Mouse (Mus musculus) adrenal gland, postnatal 25 days (tissue): ENCODE measurements around the gene Itga1. TPM values are rescaled to one million over a fixed set of nuclear protein-coding genes. Genes with fewer than 3 reads are reported as not detected.

Experiments
- DNase-seq: peaks from one replicate; pipeline ENCODE4 v3.0.0; 2021; ENCODE audit warnings: mixed read lengths
- total RNA-seq: library from RNA; stranded (reverse); gene quantifications from 2 replicates; pipeline ENCODE4 v1.2.3, GENCODE M21; 2021

Itga1 gene
- total RNA-seq, 1 experiment from 2014 or later: 28.9 TPM

DNA sequence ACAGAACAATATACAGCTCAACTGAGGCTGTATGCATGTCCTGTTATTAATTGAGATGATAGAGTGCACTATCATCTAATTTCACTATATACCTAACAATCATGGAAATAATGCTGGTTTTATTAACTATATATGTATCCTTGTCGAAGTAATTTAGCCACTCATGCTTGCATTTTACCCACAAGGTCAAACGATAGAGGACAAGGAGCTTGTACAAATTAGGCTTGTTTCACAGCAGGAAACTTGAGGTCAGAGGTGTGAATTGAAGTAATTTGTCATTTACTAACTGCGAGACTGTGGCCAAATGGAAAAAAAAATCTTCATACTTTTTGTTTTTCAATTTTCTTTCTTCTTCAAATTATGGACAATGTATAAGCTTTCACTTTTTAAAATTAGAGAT is 3.5 kb downstream of the Itga1 start:
- DNase-seq: no peak

DNA sequence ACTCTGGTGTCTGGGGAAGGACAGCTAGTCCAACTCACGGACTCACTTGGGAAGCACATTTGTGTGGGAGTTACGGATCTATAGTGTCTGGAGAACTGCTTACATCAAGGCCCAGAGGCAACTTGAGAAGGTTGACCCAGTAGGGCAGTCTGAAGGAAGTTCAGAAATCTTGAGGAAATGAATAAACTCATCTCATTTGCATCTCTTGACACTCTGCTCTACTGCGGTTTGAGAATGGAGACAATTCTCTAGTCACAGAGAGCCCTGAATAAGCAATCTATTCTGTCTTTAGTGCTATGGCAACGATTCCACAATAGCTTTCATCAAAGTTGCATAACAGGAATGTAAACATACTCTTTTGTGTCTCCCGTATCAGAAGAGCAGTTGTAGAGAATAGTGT is 4.8 kb downstream of the Itga1 start:
- DNase-seq: no peak

DNA sequence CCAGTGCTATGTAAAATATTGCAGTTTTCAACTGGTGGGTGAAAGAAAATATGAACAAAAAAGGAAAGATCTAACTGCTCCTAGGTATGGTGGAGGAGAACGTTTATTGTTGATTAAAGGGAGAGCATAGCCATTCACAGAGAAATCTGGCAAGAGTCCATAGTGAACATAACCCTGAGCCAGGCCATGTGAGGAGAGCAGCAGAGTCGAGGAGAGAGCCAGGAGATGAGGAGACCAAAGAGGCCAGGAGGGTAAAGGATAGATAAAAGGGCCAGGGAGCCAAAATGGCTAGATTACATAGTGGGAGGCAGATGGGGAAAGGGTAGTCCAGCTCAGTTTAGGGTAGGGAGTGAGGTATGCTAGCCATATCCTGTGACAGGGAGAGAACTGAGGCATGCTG is 5.5 kb downstream of the Itga1 start:
- DNase-seq: no peak

DNA sequence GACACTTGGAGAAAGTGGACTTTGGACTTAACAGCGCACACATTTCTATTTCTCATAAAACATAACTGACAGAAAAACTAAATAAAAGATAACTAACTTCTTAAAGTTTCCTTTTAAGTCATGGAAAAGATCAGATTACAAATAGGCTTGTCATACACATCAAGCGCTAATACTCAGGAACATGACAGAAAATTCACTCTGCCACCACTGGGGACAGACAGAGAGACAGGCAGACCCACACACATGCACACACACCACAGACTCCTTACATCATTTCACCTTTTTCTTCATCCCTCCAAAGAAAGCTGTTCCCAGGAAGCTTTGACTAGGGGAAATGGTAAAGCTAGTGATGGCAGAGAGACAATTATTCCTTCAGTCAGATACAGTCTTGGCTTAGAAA is 6.4 kb downstream of the Itga1 start:
- DNase-seq: no peak

DNA sequence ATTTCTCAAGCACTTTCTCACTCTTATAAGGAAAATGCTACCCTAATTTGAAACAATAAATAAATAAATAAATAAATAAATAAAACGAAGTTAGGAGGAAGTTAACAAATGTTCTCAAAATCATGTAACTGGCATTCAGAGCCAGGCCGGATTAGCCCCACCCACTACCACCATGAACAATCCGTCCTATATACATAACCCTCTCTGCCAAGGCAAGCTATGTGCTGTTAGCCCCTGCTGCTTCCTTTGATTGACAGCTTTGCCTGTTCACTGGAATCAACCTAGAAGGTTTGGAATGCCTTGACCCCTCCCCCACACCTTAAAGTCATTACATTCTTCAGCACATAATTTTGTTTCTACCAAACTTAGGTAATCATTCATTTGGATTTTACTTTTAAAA is 10.3 kb downstream of the Itga1 start:
- DNase-seq: no peak

DNA sequence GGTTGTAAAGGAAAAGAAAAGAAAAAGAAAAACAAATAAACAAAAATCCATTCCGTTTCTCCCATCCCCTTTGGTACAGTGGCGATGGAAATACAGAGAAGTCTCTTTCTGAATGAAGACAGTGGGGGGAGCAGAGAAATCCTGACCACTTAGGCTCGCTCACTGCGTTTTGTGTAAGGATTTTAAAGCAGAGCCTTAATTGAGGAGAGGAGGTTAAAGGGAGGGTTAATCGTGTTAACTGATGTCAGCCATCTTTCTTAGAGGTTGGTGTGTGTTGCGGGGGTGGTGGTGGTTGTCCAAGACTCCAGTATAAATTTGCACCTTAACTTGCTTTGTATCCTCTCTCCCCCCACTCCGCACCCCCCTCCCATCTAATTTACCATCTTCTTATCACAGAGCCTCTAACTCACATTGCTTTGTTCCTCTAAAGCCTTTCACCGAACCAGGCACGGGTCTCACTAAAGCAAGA is 10.8 kb downstream of the Itga1 start:
- DNase-seq: no peak

DNA sequence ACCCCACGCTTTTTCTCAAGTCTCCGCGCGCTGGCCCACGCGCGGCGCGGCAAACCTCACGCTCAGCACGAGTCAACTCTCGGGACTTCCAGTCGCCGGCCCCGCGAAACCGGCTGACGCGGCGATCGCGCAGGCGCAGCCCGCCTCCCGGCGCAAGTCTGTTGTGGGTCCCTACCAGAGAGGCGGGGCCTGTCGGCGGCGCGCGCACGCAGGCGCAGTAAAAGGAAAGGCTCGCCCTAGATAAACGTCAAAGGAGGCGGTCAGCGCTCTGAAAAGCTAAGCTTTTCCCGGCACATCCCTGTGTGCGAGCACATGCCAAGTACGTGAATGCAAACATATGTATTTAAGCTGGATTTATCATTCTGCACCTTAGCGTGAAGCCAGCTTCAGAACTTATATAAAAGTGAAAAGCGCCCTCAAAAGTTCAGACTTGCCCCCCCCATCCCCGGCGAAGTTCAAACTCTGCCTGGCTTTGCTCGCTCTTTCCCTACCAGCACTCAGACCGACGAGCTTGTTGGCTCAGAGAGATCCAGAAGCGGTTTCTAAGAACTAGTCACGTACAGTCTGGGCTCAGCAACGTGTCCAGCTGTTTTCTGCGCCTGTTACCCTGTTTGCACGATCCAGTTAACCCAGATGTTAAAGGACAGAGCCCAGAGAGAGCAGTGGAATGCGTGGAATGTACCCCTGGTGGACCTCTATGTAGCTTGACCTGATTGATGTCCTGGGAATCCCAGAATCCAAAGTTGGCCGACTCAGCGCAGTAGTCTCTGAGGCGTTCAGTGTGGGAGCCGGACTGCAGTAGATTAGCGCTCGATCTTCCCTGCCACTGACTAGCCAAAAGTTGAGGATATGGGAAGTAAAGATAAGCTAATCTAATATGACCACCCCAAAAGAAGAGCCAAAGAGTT is 11.4 kb downstream of the Itga1 start, which contains the start of gene Pelo:
Gene Pelo, minus strand, starts transcription at position 118 of the 908 bp plus-strand sequence.
- DNase-seq: peak; percentile 98

DNA sequence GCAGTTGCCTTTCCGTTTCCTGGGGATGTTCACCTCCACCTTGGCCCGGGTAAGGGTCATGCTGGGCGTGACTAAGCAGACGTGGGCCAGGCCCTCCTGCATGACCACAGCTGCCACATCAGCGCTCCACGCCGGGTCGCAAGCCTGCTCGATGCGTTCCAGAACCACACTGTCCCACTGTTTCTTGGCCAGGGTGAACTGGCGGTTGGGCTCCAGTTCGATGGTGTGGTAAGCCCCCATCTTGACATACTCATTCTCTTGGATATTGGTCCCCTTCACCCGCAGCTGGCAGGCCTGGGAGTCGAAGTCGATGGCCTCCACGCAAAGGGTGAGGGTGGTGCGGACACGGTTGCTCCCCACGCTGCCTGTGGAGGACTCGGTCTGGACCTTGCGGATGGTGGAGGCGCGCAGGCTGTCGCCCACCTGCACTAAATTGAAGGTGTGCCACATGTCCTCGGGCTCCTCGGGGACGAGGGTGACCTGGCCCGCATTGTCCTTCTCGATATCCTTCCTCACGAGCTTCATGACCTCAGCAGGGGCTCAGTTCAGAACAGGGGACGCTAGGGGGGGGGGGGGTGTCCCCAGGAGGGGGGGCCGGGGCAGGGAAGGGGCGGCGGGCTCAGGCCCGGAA is 12.3 kb downstream of the Itga1 start:
- DNase-seq: peak; percentile 24

DNA sequence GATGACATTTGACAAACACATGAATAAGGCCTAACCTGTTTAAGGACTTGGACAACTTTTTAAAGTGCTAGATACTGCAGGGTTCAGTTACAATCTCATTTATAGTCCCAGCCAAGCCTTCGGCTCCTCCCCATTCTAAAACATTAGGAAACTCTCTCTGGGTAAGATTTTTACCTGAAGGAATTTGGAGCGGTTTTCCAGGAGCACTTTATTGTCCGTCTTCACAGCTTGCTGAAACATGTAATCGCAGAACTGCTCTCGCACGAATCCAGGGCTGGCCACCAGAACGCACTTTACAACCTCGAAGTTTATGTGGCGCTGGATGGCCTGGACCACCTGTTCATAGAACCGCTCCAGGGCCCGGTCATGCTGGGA is 12.8 kb downstream of the Itga1 start:
- DNase-seq: no peak

DNA sequence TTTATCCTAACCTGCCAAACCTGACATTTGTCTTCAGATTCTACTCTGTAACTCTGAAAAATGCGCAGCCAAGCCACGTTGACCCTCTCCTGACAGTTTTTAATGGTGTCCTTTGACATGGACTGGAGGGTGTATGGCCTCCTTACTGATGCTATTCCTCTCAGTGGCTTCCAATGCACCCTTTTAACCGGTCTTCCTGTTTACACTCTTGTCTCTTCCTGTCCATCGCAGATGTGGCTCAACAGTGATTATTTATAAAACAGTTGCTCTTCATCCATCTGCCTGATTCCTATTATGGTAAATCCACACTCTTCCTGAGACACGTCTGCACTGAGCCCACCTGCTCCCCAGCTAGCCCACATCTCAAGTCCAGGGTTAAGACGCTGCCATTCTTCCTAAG is 15.8 kb downstream of the Itga1 start:
- no peak for DNase-seq

DNA sequence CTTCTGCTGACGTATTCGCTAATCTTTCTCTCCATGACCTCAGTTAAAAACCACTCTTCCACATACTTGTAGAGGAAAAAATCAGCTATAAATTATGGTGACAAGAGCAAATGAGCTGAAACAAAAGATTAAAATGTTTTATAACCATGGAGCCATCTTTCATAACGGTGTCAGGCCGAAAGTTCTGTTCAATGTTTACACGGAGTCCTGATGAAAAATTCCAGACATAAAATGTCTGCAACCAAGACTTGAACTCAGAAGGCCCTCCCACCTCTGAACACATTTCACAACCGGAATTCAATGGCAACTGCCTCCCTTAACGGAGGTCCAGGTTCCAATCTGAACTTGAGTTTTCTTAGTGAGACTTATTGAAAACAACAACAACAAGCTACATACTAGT is 19.4 kb downstream of the Itga1 start:
- DNase-seq: no peak

DNA sequence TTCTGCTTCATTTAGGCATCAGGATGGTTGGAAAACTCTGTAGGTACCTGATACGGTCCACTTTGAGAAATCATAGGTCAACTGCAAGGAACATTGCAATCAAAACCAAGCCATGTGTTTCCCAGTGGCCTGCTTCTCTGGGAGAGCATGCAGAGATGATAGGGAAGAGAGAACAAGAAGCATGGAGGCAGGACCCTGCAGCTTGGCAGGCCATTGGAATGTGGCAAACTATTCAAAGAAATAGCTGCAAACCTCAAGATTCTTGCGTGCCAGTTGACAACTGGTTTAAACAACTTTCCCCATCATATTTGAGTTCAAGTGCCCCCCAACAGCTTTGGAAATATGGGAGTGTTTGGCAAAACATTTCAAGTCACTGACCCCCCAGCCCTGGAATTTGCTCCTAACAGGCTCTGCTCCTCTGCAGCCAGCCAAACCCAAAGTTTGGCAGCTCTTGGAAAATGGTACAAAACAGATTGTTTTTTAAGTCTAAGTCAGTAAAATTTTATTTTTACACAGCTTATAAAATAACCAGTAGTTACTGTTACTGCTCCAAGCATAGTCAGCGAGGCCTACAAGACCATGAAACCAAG is 21.7 kb downstream of the Itga1 start:
- DNase-seq: no peak

DNA sequence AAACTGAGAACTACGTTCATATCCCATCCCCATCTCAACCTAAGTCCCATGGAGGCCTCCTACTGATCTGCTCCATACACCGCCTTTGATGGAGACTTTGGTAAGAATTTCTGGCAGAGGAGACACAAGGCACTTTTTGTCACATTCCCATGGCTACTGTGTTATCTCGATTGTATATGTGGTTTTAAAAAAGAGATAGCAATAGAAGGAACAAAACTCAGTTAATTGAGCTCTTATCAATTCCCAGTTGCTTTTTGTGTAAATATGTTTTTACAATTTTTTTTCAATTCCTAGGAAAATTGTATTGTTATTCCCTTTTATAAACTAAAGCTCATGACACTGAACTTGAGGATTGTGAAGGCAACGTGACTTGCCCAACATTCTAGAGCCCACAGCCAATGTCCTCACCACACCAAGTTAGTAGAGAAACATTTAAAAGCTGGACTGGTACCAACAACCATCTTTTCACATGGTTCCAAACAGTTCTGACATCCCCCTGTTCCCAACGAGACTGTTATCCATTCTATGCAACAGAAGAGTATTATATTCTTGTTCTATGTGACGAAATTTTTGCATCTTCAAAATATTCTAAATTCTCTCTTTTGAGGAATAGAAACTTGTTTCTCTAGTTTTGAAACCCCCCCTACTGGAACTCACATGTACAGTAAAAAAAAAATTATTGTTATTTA is 22.6 kb downstream of the Itga1 start:
- DNase-seq: no peak

DNA sequence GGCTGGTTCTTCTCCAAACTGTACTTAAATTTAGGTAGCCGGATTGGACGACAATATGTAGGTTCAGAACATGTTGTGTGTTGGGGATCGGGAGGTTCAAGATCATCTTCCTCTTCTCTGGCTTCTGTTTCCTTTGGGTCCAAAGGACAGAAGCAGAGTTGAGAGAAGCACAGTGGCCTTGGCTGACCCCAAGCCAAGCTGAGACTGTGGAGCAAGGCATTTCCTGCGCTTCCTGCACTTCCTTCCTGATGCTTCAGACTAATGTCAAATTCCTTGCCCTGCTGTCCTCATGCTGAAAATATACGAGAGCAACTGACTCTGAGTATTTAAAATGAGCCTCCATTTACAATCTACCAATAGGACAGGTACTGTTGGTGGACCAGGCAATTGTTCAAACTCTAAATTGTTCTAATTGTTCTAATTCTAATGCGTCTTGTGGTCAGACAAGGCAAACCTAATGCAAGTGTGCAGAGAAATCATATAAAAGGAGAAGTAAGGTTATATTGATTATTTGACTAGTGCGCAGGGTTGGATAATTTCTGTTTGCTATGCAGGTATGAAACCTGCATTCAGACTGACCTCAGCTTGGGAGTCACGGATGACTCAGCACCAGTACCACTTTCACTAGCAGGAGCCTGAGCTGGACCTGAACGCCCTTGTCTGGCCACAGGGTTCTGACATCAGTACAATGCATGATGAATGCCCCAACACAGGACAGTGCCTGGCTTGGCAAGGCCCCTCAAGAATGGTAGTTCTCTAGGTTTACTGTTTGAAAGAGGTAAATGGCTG is 24.2 kb downstream of the Itga1 start:
- DNase-seq: no peak

DNA sequence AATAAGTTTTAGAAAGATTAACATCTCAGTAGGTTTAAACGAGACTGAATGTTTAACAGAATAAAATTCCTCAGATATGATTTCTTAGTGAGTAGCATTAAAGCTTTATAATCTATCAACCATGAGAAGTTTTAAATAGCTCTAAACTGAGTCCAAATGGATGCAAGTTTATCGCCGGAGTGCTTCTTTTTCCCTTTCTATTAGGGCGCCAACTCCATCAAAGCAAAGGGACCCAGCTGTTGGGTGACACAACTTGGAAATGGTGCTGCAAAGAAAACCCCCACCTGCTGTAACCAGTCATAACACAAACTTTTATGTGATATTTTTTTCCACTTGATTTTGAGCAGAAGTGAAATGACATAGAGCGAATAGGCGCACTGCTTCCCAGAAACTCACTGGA is 29.4 kb downstream of the Itga1 start:
- DNase-seq: no peak

DNA sequence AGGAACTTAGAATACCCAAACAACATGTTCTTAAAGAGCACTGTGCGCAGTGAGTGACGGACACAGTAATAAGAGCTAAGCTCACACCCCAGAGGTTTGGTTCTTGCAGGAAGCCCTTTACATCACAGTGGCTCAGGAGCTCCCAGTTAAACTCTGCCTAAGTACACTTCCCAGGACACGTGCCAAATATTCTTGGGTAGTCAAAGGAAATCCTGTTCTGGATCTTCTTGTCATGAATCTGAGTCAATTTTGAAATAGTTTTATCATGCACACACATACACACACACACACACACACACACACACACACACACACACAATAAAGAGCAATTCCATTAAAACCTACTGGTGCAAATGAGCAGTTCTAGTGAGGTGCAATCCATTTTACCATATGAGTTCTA is 30.3 kb downstream of the Itga1 start:
- no peak for DNase-seq

DNA sequence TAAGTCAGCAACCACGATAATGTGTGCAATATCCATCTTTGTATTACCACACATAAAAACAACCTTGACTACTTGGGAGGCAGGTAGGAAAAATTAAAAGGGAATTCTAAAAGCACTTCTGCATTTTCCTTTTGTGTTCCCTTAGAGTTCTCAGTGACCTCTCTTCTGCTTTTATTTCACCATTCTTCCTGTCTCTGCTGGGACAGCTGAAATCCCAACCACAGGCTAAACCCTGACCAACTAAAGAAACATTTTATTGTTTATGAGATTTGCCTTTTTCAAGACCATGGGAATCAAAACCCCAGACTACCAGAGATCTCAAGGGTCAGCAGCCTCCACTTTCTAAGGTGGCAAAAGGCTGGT is 33.8 kb downstream of the Itga1 start:
- no peak for DNase-seq

DNA sequence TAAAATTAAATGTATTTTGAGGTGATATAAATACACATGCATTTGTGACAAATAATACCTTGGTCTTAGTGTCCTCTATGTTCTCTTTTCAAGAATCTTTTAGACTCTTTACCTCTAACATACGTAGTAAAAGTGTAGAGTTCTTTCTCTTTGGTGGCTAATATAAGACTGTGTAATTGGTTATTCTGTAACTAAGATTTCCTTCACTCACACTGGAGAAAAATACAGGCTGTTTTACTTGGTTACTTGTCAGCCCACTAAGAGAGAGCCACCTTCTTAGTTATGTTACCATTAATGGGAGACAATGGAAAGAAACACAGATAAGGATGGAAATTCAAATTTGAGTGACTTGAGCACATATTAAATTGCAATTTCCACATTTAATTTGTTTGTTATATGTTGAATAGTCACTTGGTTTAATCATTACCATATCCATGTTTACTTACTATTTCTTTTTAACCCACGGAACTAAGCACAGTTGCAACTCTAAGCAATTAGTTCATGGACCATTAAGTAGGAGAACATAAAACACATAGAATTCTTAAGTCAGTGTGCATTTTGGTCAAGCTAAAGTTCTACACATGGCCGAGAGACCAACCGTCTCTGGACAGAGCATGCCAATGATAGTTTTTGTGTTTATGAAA is 34.3 kb downstream of the Itga1 start:
- DNase-seq: no peak

DNA sequence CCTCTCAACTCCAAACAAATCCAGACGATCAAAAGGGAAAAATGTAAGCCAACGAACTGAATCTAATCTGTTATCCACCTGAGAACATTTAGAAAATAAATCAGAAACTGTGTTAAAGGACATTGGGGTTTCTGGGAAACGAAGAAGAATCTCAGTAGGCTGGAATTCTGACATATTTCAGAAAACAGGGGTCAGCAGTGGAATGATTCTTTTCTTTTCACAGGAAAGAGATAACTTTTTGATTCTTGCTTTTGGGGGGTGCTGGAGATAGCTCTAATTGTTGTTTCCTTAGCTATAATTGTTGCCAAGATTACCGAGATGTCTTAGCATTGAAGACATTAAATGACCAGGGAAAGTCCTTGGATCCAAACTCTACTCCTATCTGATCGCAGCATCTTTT is 44.2 kb downstream of the Itga1 start:
- no peak for DNase-seq

DNA sequence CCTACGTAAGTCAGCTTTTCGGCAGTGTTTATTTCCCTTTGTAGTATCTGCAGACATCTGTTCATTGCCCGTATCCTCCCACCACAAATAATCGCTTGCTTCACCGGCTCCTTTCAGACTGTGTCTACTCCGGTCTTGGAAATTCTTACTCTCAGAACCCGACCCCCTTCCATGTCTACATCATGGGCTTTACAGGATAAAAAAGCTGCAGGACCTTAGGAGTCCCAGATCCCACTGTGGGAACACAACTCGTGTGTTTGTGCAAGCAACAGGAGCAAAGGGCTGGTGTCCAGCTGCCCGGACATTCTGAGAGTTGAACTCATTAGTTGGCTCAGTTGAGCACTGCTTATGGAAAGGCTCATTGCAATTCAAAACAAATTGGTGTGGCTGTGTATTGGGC is 47.0 kb downstream of the Itga1 start:
- DNase-seq: no peak

DNA sequence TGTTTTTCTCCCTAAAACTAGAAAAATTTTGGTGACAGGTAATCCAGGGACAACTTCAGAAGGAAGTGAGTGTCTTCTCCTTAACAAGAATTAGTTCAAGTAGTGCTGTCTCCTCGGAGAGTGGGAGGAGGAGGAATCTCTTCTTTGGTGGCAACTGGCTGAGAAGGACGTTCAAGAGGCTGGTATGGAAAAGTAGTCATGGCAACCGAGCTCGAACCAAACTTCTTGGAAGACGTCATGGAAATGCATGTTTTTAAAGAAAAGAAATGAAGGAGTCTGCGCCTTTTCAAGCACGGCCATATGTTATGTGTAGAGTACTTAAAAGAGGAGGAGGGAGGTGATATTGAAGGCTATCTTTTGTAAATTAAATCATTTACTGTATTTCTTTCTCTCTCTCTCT is 49.2 kb downstream of the Itga1 start:
- no peak for DNase-seq
